Mouse (Mus musculus): ENCODE measurements around the gene Zbtb16. TPM values are rescaled to one million over a fixed set of nuclear protein-coding genes. Genes with fewer than 3 reads are reported as not detected.

Zbtb16 gene
- total RNA-seq, 1 experiment from 2014 or later: 3.3 TPM

- no peak for ATAC-seq (replicated peaks in 1 of 2; ENCODE audit: insufficient read depth in 1 of 2, low FRiP score in 2 of 2, low TSS enrichment in 1 of 2, low read depth in 1 of 2, poor library complexity in 2 of 2, severe bottlenecking in 2 of 2)
These were observed 45.4 kb downstream of the Zbtb16 start for GRCm38 (mm10) chr9:48790575-48790974.

DNA sequence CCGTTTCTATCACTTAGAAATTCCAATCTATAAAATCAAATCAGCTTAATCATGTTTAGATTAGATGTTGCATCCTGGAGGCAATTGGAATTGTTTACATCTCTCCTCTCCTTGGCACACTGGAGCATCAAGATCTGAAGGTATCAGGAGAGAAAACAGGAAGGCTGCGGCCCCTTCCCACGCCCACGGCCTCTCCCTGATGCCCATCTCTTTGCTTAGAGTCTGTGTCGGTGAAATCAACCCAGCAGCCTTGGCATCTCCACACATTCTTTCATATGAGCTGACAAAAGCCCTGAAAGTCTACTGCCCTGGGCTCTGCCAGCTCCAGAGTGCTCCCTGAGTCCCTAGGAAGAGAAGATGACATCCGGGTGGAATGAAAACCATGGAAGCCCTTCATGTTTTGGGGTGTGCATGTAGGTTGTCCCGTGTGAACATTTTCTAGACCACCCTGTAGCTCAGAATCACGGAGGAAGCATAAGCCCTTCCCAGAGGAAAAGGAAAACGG is 48.1 kb downstream of the Zbtb16 start:
- no peak for ATAC-seq (replicated peaks in 1 of 2; ENCODE audit: insufficient read depth in 1 of 2, low FRiP score in 2 of 2, low TSS enrichment in 1 of 2, low read depth in 1 of 2, poor library complexity in 2 of 2, severe bottlenecking in 2 of 2)

GRCm38 (mm10) chr9:48787321-48787720 is 48.7 kb downstream of the Zbtb16 start:
- ATAC-seq (replicated peaks in 1 of 2; ENCODE audit: insufficient read depth in 1 of 2, low FRiP score in 2 of 2, low TSS enrichment in 1 of 2, low read depth in 1 of 2, poor library complexity in 2 of 2, severe bottlenecking in 2 of 2): no peak

DNA sequence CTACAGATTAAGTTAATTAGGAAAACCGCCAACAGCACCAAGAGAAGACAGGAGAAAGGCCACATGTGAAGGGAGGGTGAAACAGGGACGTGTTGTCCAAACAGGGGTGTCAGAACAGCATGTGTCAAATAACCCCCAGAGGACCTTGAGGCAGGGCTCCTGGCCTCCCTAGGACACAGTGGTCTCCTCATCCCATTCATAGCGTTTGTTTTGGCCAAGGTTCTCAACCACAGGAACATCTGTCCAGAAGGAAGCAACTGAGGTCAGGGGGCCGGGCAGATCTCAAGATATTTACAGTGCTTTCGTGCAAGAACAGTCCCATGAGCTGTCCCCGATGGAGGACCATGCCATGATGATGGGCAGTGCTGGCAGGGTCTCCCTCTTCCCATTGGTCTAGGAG is 49.2 kb downstream of the Zbtb16 start:
- peak in 1 of 2 experiments; percentile 29; a peak in 1 of 4 replicates for ATAC-seq (replicated peaks in 1 of 2; ENCODE audit: insufficient read depth in 1 of 2, low FRiP score in 2 of 2, low TSS enrichment in 1 of 2, low read depth in 1 of 2, poor library complexity in 2 of 2, severe bottlenecking in 2 of 2)

DNA sequence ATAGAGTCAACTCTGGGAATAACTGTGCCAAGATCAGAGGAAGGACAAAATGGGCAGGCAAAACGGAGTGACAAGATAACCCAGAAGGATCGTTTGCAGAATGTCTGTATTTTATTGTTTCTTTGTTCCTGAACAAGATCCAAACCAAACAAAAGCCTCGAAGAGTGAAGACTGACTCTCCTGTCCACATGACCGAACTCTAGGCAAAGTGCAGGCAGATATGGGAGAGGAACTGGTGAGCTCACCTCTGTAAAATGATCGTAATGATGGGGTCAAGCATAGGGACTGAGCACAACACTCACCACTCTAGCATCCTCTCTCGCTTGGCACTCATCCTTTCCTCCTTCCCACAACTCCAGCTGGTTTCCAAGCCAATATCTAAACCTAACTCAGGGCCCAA is 51.1 kb downstream of the Zbtb16 start:
- no peak for ATAC-seq (replicated peaks in 1 of 2; ENCODE audit: insufficient read depth in 1 of 2, low FRiP score in 2 of 2, low TSS enrichment in 1 of 2, low read depth in 1 of 2, poor library complexity in 2 of 2, severe bottlenecking in 2 of 2)

DNA sequence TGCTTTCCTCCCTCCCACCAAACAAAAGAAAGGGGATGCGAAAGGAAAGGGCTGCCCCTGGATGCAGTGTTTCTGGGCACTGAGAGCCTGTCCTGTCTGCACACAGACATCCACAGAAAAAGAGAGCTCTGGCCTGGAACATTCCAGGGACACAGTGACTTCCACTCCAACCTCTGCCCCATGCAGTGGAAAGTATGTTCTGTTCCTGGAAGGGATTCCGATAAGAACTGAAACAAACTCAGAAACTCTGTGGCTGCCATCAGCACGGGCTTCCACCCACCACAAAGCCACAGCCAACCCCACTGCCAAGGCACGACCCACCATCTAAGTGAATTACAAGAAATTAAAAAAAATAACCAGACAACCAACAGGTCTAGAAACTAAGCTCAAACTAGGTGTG is 52.7 kb downstream of the Zbtb16 start:
- ATAC-seq (replicated peaks in 1 of 2; ENCODE audit: insufficient read depth in 1 of 2, low FRiP score in 2 of 2, low TSS enrichment in 1 of 2, low read depth in 1 of 2, poor library complexity in 2 of 2, severe bottlenecking in 2 of 2): peak; percentile 65 to 68

GRCm38 (mm10) chr9:48782284-48783060 is 53.5 kb downstream of the Zbtb16 start:
- no peak for ATAC-seq (replicated peaks in 1 of 2; ENCODE audit: insufficient read depth in 1 of 2, low FRiP score in 2 of 2, low TSS enrichment in 1 of 2, low read depth in 1 of 2, poor library complexity in 2 of 2, severe bottlenecking in 2 of 2)

GRCm38 (mm10) chr9:48776268-48776667 is 59.8 kb downstream of the Zbtb16 start:
- no peak for ATAC-seq (replicated peaks in 1 of 2; ENCODE audit: insufficient read depth in 1 of 2, low FRiP score in 2 of 2, low TSS enrichment in 1 of 2, low read depth in 1 of 2, poor library complexity in 2 of 2, severe bottlenecking in 2 of 2)

DNA sequence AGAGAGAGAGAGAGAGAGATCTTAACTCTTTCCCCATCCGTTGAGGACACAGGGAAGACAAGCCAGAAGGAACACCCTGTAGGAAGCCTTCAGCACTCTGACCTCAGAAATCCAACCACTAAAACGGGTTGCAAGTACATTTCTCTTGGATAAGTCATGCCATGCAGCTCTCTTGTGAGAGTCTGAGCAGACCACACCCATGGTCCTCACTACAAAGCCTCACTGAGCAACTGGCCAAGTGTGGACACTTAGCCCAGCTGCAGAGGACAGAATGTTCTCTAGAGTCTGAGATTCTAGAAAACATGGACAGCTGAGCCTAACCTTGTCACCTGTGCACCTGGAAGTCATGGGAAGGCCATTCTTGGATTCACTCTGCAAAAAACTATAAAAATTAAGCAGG is 60.5 kb downstream of the Zbtb16 start:
- ATAC-seq (replicated peaks in 1 of 2; ENCODE audit: insufficient read depth in 1 of 2, low FRiP score in 2 of 2, low TSS enrichment in 1 of 2, low read depth in 1 of 2, poor library complexity in 2 of 2, severe bottlenecking in 2 of 2): no peak

GRCm38 (mm10) chr9:48773710-48774109 is 62.3 kb downstream of the Zbtb16 start:
- no peak for ATAC-seq (replicated peaks in 1 of 2; ENCODE audit: insufficient read depth in 1 of 2, low FRiP score in 2 of 2, low TSS enrichment in 1 of 2, low read depth in 1 of 2, poor library complexity in 2 of 2, severe bottlenecking in 2 of 2)

GRCm38 (mm10) chr9:48773130-48773529 is 62.9 kb downstream of the Zbtb16 start:
- no peak for ATAC-seq (replicated peaks in 1 of 2; ENCODE audit: insufficient read depth in 1 of 2, low FRiP score in 2 of 2, low TSS enrichment in 1 of 2, low read depth in 1 of 2, poor library complexity in 2 of 2, severe bottlenecking in 2 of 2)

DNA sequence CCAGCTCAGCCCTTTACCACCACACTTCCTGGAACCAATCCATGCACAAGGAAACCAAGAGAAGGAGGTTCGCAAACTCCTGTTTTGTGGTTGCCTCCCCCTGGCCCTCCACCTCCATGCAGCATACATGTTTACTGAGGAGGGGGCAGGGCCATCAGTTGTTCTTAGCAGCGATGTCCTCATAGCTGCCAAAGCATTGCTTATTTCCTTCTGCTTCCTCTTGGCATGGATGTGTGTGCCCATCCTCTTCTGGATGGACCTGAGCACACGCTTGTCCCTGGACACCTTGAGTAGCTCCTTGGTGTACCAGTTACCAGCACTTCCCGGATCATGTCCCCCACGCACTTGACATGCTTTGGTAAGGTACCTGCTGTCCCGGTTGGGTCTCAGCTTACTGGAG is 64.5 kb downstream of the Zbtb16 start:
- no peak for ATAC-seq (replicated peaks in 1 of 2; ENCODE audit: insufficient read depth in 1 of 2, low FRiP score in 2 of 2, low TSS enrichment in 1 of 2, low read depth in 1 of 2, poor library complexity in 2 of 2, severe bottlenecking in 2 of 2)

DNA sequence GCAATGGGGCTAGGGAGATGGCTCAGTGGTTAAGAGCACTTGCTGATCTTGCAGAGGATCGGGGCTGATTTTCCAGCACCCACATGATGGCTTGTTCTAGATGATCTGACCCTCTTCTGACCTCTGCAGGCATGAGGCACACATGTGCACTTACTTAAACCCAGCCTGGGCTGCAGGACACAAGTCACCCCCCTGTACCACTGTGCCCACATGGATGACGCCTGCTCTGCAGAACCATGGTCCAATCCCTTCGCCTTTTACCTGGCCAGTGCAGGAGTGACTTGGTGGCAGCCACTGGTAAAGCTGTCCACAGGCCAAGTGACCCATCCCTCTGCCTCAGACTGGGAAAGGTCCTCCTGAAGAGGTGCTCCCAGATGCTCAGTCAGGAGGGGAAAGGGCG is 67.1 kb downstream of the Zbtb16 start:
- ATAC-seq (replicated peaks in 1 of 2; ENCODE audit: insufficient read depth in 1 of 2, low FRiP score in 2 of 2, low TSS enrichment in 1 of 2, low read depth in 1 of 2, poor library complexity in 2 of 2, severe bottlenecking in 2 of 2): no peak

DNA sequence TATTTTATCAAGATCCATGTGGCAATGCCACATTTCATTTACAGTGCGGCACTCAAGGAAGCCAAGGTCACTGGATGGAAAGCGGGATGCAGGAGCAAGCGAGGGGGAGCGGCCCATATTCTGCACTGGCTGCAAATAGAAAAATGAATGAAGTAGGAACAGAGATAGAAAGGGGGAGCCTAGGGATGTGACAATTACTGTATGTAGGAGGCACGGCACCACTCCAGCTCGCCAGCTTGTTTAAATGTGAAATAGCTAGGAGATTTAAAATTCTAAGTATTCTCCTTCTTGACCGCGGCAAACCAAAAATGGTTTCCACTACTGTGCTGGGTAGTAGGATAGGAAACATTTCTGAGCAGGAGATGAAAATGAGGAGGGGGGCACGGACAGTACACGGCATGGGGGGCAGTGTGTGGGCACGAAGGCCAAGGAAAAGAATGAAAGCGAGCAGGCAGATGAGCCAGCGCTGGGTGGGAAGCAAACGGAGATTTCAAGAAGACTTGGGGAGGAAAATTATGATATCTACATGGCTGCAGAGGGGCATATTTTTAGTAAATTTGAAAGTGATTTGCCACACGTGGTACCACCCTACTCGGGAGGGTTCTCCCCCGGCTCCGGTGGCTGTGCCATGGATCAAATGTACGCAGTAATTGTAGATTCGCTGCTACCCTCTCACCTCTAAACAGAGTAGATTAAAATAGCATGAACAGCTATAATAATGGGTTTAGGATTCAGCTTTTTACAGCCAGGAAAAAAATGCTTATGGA is 68.2 kb downstream of the Zbtb16 start:
- no peak for ATAC-seq (replicated peaks in 1 of 2; ENCODE audit: insufficient read depth in 1 of 2, low FRiP score in 2 of 2, low TSS enrichment in 1 of 2, low read depth in 1 of 2, poor library complexity in 2 of 2, severe bottlenecking in 2 of 2)

DNA sequence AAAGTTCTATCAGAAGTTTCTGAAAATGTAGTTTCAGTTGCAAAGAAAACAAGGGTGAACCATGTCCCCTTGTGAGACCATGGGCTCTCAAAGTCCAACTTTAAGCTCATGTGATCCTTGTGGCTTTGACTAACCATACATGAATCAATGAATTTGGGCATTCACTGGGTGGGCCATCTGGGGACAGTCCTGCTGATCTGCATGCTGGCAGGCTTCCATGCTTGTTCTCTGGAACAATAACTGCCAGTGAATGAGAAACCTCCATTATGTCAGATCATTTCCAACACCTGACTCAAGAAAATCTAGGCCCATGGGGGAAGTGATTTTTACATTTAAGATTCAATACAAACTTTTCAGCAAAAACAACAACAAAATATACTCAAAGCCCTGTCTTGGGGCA is 70.1 kb downstream of the Zbtb16 start:
- ATAC-seq (replicated peaks in 1 of 2; ENCODE audit: insufficient read depth in 1 of 2, low FRiP score in 2 of 2, low TSS enrichment in 1 of 2, low read depth in 1 of 2, poor library complexity in 2 of 2, severe bottlenecking in 2 of 2): no peak

DNA sequence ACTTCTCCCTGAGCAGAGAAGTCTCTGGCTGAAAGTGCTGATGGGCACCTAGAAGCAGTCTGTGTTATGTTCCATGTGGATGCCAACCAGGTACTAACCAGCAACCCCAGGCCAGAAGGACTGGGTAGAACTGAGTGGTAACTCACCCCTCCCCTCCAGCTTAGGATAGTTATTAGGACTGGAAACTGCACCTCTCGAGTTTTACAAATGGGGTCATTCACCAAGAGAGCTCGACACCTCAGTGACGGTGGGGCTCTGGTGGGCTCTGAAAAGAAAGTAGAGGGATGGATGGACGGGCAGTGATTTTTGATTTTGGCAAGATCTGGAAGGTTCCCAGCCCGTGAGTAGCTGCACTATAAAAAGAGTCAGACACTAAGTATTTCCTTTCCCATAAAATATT is 71.7 kb downstream of the Zbtb16 start:
- ATAC-seq (replicated peaks in 1 of 2; ENCODE audit: insufficient read depth in 1 of 2, low FRiP score in 2 of 2, low TSS enrichment in 1 of 2, low read depth in 1 of 2, poor library complexity in 2 of 2, severe bottlenecking in 2 of 2): no peak

DNA sequence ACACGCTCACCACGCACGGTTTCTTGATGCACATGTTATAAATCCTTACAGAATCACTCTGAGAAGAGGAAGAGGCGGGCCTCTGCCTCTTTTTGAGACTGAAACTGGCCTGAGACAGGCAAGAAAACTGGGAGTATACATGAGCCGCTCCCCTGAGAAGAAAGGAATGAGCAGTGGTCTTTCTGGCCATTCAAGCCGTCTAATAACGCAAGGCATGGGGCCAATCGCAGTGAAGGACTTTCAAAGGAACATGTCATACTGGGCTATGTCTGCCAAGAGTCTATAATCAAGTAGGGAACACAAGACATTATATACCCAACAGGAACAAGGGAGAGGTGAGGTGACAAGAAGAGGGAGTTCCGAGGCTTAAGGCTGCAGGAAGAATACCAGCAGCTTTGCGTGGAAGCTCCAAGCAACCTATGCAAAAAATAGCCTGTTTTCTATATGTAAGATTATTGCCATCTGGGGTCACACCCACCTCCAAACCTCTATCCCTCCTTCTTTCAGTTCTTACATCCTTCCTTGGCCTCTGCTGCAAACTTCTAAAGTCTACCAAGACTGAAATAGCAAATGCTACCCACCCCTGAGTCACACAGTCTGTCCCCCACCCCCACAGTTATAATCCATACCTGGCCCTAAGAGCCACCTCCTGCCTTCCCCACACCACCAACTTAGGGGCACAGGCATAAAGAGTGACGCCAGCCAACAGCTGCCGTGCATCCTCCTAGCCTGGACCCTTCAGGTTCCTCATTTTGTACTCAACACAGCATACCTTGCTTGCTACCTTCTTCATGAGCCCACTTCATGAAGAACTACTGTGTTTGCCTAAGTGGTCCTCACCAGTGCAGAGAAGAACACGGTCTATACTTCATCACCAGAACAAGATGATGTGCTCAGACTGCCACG is 74.0 kb downstream of the Zbtb16 start:
- no peak for ATAC-seq (replicated peaks in 1 of 2; ENCODE audit: insufficient read depth in 1 of 2, low FRiP score in 2 of 2, low TSS enrichment in 1 of 2, low read depth in 1 of 2, poor library complexity in 2 of 2, severe bottlenecking in 2 of 2)

GRCm38 (mm10) chr9:48761175-48761556 is 74.9 kb downstream of the Zbtb16 start:
- ATAC-seq (replicated peaks in 1 of 2; ENCODE audit: insufficient read depth in 1 of 2, low FRiP score in 2 of 2, low TSS enrichment in 1 of 2, low read depth in 1 of 2, poor library complexity in 2 of 2, severe bottlenecking in 2 of 2): no peak
